Mouse (Mus musculus): ENCODE data around the gene Nap1l1. TPM values are rescaled to one million over a fixed set of nuclear protein-coding genes. Genes with fewer than 3 reads are reported as not detected.
A peak's percentile ranks its signal among the peaks of the same experiment; 100 is the strongest.

Gene Nap1l1
- polyA plus RNA-seq, 1 experiment from 2014 or later = 174 TPM

GRCm38 (mm10) chr10:111540678-111541077 lies 67.7 kb downstream of the Nap1l1 start:
- WGBS (ENCODE audit: insufficient replicate concordance) = 84% methylated on average over 9 of the region's 9 CpGs
- ATAC-seq = no peak
- H3K9me3 ChIP-seq (replicated peaks) = no peaks in the 10 kb centered on the region

GRCm38 (mm10) chr10:111543106-111543505 lies 70.1 kb downstream of the Nap1l1 start:
- 67% methylated on average over 7 of the region's 7 CpGs for WGBS (ENCODE audit: insufficient replicate concordance)
- peak overlapping the region; percentile 27; the same call in 1 of the 2 replicates for H3K27ac ChIP-seq
- no peak for ATAC-seq

More at GRCm38 (mm10) chr10:111540678-111541077, 67.7 kb downstream of the Nap1l1 start:
- no peak overlapping the region for H3K4me3 ChIP-seq
- no peak overlapping the region for H3K9ac ChIP-seq
- H3K4me1 ChIP-seq = peaks cover 37% of the 10 kb centered on the region
- no peak overlapping the region for H3K4me2 ChIP-seq
- no peak overlapping the region for H3K27ac ChIP-seq
- no peaks in the 10 kb centered on the region for H3K27me3 ChIP-seq (replicated peaks)
- no peaks in the 10 kb centered on the region for H3K36me3 ChIP-seq

DNA sequence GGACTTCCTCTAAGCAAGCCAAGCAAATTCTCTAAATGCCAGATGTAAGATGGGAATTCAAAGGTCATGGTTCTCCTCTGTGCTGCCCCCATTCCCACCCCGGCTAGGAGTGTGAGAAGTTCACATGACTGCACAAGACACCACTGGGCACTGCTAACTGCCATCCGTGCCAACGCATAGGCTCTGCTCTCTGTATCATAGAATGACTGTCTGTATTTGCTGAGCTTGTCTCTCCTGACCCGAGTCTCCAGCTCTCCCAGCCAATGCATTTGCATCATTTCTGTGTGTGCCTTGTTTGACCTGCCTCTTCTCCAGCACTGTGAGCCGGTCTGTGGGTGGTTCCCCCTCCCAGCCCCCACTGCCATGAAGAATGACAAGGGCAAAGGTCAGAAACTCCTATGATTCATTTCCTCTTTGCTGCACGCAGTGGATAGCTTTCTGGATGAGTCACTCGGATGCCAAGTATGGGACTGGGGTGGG lies 70.8 kb downstream of the Nap1l1 start:
- 32% methylated on average over 7 of the region's 7 CpGs for WGBS (ENCODE audit: insufficient replicate concordance)
- H3K27ac ChIP-seq = peak overlapping the region; percentile 27

More at GRCm38 (mm10) chr10:111543106-111543505, 70.1 kb downstream of the Nap1l1 start:
- no peak overlapping the region for H3K4me3 ChIP-seq
- no peaks in the 10 kb centered on the region for H3K27me3 ChIP-seq (replicated peaks)
- H3K9me3 ChIP-seq (replicated peaks) = no peaks in the 10 kb centered on the region
- H3K4me2 ChIP-seq = no peak overlapping the region
- H3K4me1 ChIP-seq = peaks cover 47% of the 10 kb centered on the region
- no peak overlapping the region for H3K9ac ChIP-seq
- no peaks in the 10 kb centered on the region for H3K36me3 ChIP-seq

GRCm38 (mm10) chr10:111544311-111544710 lies 71.3 kb downstream of the Nap1l1 start:
- Histone ChIP-seq H3K27me3 (replicated peaks) (no peaks in the 10 kb centered on the region), H3K4me3 (no peak overlapping the region), H3K36me3 (no peaks in the 10 kb centered on the region), H3K4me1 (peaks cover 47% of the 10 kb centered on the region), H3K27ac (peak overlapping the region; percentile 27; the same call in 1 of the 2 replicates), H3K9me3 (replicated peaks) (no peaks in the 10 kb centered on the region), H3K4me2 (no peak overlapping the region), H3K9ac (no peak overlapping the region)
- ATAC-seq = no peak
- WGBS (ENCODE audit: insufficient replicate concordance) = 68% methylated on average over 4 of the region's 4 CpGs

More for the DNA sequence above, 70.8 kb downstream of the Nap1l1 start:
- Histone ChIP-seq H3K4me2 (0 out of 2 replicates have a peak overlapping the region, but pooled peaks have one; percentile 6), H3K36me3 (no peaks in the 10 kb centered on the region), H3K27me3 (replicated peaks) (no peaks in the 10 kb centered on the region), H3K4me3 (no peak overlapping the region), H3K9me3 (replicated peaks) (no peaks in the 10 kb centered on the region), H3K4me1 (peaks cover 47% of the 10 kb centered on the region), H3K9ac (no peak overlapping the region)
- peak; percentile 69 for ATAC-seq

- Histone ChIP-seq H3K4me2 (peak overlapping the region; percentile 33), H3K4me3 (no peak overlapping the region), H3K4me1 (peaks cover 41% of the 10 kb centered on the region), H3K27me3 (replicated peaks) (no peaks in the 10 kb centered on the region), H3K27ac (no peak overlapping the region), H3K9me3 (replicated peaks) (no peaks in the 10 kb centered on the region), H3K36me3 (no peaks in the 10 kb centered on the region), H3K9ac (no peak overlapping the region)
- WGBS (ENCODE audit: insufficient replicate concordance) = 31% methylated on average over 4 of the region's 4 CpGs
- ATAC-seq = peak; percentile 80
Measured at GRCm38 (mm10) chr10:111545648-111546047, 72.6 kb downstream of the Nap1l1 start.

Other genes with a start within 250 kb of the Nap1l1 start
- 1.8 and 2.0 TPM in 2 replicates for gene Bbs10, start 174.5 kb upstream of the Nap1l1 start, polyA plus RNA-seq (2016; fragmentation: Nextera tagmentation; extraction: Ambion mirVana)
- gene Phlda1, start 33.1 kb downstream of the Nap1l1 start, polyA plus RNA-seq (2016; fragmentation: Nextera tagmentation; extraction: Ambion mirVana) = 6.5 and 7.4 TPM in 2 replicates